Mouse (Mus musculus): ENCODE results near the gene Dab1. TPM values are rescaled to one million over a fixed set of nuclear protein-coding genes. Genes with fewer than 3 reads are reported as not detected.

The Dab1 gene
- polyA plus RNA-seq, 1 experiment, result not detected

DNA sequence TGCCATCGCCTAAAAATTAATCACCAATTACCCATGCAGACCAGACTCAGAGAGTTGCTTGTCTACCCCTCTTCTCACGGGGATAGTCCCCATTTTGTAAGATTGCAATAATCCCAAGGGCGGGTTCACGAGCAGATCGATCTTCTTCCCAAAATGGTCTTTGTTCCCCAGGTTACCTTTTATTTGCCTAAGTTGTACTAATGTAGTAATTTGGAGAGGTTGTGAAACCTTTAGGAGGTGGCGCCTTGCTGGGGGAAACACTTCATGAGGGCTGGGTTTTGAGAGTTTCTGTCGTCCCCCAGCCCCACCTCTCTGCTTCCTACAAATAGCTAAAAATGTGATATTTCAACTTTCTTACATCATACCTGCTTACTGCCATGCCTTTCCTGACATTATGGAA, 657.8 kb downstream of the Dab1 start:
- no peak for TF ChIP-seq GATA1 (IDR thresholded peaks at IDR 0.05; ENCODE audit: low read length)

DNA sequence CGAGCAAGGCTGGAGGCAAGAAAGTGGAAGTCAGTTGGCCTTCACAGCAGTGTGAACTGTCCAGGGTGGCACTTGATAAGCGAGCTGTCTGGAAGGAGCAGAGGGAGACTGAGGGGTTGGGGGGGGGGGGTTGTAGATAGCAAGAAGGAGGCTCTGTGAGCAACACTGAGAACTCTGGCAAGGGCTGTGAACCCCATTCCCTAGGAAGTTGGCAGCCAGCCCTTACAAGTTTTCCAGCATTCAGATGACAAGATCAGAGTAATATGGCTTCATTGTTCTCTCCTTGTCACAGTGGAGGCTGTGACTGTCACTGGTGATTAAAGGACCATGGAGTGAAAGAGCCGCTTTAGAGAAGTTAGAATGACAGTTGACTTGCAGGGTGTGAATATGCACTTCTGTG, 662.4 kb downstream of the Dab1 start:
- TF ChIP-seq GATA1 (IDR thresholded peaks at IDR 0.05; ENCODE audit: low read length), result no peak

DNA sequence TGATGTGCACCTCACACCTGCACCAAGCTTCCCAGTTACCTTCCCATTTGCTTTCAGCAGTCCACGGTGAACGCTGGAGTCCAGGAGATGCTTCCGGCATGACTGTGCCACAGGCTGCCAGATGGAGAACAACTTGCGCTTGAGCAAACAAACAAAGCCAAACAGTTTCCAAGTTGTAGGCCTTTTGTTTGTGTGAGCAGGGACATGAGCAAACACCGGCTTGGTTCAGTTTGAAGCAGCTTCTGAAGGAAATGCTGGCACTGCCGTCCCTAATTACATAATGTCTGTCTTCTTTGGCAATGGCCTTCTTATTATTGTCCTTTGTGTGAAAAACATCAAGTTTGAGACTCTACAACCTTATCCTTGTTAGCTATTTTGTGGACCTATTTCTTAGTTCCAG, 664.7 kb downstream of the Dab1 start:
- TF ChIP-seq GATA1 (IDR thresholded peaks at IDR 0.05; ENCODE audit: low read length), result no peak

DNA sequence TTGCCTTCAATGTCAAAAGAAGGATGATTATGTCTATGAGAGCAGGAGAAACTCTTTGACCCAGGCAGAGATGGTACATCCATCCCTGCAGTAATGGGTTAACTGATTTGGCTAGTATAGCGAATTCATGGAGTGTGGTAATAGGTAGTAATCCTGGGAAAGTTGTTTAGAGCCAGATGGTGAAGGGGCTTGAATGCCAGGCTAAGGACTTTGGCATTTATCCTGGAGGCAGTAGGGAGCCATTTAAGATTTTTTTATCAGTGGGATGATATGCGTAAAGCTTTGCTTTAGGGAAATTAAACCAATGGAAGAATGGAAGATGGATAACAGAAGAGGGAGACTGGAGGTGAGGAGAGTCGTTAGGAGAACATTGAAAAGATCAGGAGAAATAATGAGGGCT, 669.2 kb downstream of the Dab1 start:
- no peak for TF ChIP-seq GATA1 (IDR thresholded peaks at IDR 0.05; ENCODE audit: low read length)

DNA sequence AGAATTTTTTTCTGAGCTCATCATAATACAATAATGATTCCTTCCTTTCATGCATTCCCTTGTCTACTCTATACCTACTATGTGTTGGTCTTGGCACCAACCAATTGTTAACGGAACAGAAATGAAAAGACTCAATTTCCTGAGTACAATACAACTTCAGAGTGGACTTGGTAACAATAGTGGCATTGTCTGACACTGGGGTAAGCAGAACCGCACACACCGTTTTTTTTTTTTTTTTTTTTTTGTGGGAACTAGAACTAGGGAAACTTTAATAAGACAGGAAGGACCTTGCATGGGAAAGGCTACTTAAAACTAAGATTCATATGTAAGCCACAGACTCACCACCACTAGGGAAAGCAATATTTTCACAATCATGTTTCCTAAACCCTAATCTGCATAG, 682.6 kb downstream of the Dab1 start:
- no peak for TF ChIP-seq GATA1 (IDR thresholded peaks at IDR 0.05; ENCODE audit: low read length)

DNA sequence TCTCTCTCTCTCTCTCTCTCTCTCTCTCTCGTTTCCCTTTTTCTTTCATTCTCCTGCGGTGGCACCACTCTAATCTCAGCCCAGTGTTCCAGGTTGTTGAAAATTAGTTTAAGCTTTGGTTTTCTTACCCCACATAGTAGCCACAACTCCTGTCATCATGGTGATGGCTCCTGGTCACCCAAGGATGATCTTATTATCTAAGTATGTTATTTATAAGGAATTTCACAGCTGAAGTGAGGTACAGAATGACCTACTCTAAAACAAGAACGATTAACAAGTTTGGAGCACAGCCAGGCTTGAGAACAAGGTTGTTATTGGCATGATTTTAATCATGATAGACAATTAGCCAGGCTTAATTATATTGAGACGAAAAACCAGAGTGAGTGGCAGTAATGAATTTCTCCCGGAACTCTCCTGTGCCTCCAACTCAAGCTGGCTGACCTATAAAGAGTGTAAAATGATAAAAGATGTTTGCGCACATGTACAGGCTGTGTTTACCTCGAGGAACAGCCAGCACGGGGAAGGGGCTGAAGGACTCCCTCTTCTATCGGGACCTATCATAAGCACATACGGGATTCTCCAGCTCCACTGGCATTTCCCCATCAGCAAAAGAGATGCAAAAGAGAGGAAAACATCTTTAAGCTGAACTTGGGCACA, 684.0 kb downstream of the Dab1 start:
- no peak for TF ChIP-seq GATA1 (IDR thresholded peaks at IDR 0.05; ENCODE audit: low read length)

DNA sequence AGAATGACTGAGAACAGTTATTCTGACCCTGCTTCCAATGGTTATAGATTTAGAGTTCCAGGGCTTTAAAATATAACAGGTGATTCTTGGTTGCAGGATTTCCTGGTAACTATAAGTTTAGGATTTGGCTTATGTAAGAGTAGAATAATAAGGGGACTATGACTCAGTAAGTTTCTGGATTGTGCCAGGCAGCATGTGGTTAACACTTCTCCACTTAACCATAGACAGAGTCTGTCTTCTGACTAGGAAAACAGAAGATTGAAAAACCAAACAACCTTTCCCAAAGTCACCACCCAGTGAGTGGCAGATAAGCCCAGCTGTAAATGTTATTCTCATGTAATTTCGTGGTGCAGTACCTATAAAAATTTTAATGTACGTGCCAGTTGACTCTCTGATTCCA, 688.6 kb downstream of the Dab1 start:
- TF ChIP-seq GATA1 (IDR thresholded peaks at IDR 0.05; ENCODE audit: low read length), result no peak

DNA sequence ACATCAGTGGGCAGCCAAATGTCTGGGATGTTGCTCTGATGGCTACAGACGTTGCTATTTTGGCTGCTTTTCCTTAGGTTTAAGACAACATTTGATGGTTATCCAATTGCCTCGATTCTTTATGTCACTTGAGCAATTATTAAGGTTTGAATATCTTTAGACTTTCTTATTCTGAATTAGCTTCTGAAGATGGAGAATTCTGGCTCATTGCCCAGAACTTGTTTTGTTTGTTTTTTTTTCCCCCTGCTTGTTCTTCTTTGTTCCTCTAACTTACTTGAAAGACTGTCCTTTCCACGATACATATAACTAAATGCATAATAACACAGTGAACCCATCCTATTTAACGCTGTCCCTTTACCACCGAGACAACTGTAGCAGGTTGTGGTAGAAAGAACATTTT, 707.1 kb downstream of the Dab1 start:
- TF ChIP-seq GATA1 (IDR thresholded peaks at IDR 0.05; ENCODE audit: low read length), result no peak

DNA sequence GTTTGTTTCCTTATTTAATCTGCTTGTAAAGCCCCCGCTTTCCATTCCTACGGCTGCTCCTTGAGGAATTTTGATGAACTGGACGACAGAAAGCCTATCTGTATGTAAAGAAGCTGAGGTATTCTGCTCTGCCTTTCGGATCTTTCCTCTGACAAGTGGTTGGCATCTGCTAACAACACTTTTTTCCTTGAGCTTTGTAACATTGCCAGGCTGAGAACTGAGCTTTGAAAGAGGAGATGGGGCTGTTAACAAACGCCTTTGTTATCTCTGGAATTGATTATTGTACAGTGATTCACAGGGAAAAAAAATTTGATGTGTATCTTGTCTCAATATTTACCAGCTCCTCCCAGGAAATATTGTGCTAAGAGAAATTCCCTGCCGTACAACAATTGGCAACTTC, 712.7 kb downstream of the Dab1 start:
- no peak for TF ChIP-seq GATA1 (IDR thresholded peaks at IDR 0.05; ENCODE audit: low read length)

DNA sequence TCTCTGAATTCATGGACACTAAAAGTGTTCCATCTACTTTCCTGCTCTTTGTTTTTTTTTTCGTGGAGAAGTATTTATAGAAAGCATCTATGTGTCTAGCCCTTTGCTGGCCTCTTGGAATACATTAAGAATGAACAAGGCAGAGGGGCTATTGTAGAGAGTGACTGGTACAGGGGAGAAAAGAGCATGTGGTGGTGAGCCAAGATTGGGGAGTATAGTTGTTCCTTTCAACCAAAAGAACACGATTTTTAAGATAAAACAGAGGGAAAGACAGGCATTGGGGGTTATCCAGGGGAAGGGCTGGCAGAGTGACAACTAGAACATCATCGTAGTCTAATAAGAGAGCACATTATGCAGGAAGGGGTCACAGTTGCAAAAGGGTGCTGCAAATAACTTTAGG, 713.2 kb downstream of the Dab1 start:
- TF ChIP-seq GATA1 (IDR thresholded peaks at IDR 0.05; ENCODE audit: low read length), result no peak

DNA sequence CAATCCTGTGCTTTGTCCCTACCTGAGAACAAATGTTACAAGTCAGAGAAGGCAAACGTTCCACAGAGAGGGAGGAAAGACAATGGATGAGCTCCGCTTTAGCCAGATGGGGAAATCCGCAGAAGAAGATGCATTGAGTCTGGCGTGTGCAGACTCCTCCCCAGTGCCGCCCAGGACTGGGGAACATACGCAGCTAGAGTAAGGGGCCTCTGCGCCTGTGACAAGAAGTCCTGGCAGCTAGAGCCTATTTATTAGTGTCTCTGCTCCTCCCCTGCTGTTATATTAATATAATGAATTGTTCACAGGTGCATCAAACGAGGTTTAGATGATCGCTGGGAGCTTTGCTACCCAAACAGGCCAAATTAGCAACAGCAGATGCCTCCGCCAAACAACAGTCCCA, 718.1 kb downstream of the Dab1 start:
- no peak for TF ChIP-seq GATA1 (IDR thresholded peaks at IDR 0.05; ENCODE audit: low read length)

DNA sequence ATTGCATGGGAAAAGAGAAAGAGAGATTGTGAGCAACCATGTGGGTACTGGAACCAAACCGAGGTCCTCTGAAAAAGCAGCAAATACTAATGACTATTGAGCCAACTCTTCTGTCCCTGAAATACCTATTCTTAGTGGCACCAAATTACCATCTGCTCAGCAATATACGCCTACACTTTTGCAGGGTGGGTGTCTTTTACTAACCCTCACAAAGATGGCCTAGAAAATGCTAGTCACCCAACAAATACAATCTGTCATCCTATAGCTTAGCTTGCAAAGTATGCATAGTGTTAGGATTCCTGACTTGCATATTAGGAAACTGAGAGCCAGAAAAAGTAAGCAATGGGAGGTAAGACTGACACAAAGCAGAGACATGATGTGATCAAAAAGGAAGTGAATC, 719.2 kb downstream of the Dab1 start:
- no peak for TF ChIP-seq GATA1 (IDR thresholded peaks at IDR 0.05; ENCODE audit: low read length)

DNA sequence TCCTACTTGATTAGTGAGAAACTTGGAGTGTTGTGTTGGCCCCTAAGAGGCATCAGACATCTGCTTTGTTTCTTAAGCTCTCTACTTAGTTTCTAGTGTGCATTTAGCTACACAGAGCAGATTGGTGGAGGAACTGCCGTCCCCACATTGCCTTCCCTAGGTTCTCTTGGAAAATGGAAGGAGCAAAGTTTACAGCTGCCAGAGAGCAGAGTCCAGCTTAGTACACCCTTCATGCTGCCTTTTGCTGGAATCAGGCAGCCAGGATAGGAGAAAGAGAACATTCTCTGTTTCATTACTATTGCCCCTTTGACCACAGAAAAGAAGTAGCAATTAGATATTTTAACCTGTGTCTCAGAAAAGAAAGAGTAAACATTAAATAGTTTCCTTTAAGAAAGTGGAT, 742.2 kb downstream of the Dab1 start:
- TF ChIP-seq GATA1 (IDR thresholded peaks at IDR 0.05; ENCODE audit: low read length), result no peak

DNA sequence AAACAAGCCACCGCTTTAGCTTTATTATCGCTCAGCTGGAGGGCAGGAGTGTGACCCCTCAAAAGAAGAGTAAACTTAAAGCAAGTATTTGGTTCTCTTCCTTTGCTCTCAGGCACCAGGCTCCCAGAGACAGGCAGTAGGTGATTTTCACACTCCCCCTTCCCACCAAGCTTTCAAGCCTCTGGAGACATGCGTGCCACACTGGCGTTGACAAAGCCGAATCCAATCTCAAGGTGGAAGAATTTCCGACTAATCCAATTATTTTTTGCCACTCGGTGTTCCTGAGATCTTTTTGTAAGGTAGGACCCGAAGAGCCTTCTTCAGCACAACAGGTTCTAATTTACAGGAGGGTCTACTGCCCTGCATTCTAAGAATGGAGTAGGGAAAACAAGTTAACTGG, 747.3 kb downstream of the Dab1 start:
- TF ChIP-seq GATA1 (IDR thresholded peaks at IDR 0.05; ENCODE audit: low read length), result no peak

DNA sequence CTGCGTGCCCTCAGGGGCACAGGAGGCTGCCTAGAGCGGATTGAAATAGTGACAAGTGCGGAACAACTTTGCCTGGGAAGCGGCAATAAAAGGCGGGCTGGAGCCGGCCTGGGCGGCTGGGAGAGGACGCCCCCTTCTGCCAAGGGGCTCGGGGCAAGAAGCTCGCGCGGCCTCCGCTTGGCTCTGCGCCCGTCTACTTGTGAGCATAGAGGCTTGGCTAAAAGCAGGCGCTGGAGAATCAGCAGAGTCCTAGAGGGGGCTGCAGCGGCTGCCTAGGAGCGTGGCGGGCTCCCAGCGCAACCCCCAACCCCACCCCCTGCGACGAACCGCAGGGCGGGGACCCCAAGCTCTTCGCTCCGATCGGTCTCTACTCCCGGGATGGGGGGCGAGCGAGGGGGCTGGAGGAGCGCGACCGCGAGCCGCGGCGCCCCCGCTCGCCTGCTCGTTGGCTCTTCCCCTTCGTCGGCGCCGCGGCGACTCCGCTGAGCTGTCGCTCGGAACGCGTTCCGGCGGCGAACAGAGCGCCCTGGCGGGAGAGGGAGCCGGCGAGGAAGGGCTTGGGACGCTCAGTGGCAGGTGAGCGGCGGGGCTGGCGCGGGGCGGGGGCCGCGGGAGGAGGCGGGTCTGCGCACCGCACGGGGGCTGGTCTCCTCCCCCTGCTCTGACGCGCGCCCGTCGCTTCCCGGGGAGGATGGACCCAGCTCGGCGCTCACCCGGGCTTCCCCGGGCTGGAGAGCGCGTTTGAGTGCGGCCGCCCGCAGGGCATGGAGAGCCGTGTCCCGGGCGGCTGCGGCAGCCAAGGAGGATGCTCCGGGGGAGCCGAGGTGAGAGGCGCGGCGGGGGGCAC, 748.0 kb downstream of the Dab1 start:
- TF ChIP-seq GATA1 (IDR thresholded peaks at IDR 0.05; ENCODE audit: low read length), result no peak

DNA sequence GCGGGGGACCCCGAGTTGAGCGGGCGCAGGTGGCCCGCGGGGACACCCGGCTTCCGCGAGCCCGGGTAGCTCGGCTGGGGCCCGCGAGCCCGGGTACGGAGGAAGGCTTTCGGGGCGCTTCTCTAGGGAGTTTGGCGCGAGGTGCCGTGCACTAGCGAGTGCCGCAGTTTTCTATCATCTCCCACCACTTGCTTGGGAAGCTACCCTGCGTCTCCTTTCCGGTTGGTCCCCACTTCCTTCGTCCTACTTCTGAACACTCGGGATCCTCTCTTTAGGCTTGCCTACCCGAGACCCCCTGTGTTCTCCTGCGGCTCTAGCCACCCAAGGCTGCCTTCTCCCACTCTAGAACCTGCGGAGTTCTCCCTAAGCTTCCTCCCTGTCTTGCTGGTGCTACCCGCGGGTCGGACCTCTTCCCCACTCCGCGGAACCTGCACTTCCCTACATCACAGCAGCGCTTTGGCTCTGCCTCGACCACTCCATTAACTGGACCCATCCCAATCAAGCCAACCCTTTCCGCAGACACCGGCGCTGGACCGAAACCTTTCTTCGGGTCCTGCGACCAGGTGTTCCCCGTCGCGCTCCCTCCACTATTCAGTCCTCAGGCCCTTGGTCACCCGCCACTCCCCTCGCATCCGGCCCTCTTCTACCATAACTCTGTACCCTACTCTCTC, 748.7 kb downstream of the Dab1 start:
- no peak for TF ChIP-seq GATA1 (IDR thresholded peaks at IDR 0.05; ENCODE audit: low read length)
